Mouse (Mus musculus) gastrocnemius, postnatal 4 days (tissue): ENCODE data around the gene C1qa. TPM values are rescaled to one million over a fixed set of nuclear protein-coding genes. Genes with fewer than 3 reads are reported as not detected.
A peak's percentile ranks its signal among the peaks of the same experiment; 100 is the strongest.

Experiments
- DNase-seq, 2 experiments: peaks; one replicate each; pipeline ENCODE4 v3.0.0; 2021 to 2022; ENCODE audit warnings: low spot score in 2 of 2, mixed read lengths in 2 of 2
- long read RNA-seq, 2 experiments: library from polyadenylated mRNA; stranded (forward); transcript quantifications; one replicate each; pipeline ENCODE4 v2.0.0; 2021
- total RNA-seq, 2 experiments: library from RNA; stranded (reverse); gene quantifications; 2 replicates each; pipeline ENCODE4 v1.2.3; 2021

C1qa gene
- 10 to 100 TPM; 32.4 to 36.3 TPM for total RNA-seq
- long read RNA-seq, experiment 1, transcript C1qa-201 (3 exons, 1,040 nt), result major isoform, 54 of 58 reads
- long read RNA-seq, experiment 1, partial matches to known transcripts, result 4 of 58 reads
- long read RNA-seq, experiment 1, other reads (novel, unspliced or antisense), result 0 of 58 reads
- long read RNA-seq, experiment 2, transcript C1qa-201 (3 exons, 1,040 nt), result major isoform, 46 of 48 reads
- long read RNA-seq, experiment 2, partial matches to known transcripts, result 2 of 48 reads
- long read RNA-seq, experiment 2, other reads (novel, unspliced or antisense), result 0 of 48 reads

DNA sequence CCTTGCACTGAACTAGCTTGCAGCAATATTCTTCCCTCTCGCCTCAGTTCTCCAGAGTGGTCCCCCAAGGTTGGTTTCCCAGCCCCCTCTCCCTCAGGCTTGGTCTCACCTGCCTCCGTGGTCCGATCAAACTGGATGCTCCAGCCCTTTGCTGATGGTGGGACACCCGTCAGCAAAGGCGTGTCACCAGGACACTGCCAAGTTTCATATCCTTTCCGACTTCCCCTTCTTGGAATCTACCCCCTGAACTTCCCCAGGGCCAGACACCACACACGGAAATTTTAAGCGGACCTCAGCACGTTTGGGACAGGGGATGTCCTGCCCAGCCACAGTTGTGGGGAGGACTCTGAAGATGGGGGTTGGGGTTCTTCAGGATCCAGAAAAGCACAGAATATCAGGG, at the start of gene C1qa:
C1qa (minus strand) TSS at position 167 of the 400 bp plus-strand sequence.
- no peak for DNase-seq

DNA sequence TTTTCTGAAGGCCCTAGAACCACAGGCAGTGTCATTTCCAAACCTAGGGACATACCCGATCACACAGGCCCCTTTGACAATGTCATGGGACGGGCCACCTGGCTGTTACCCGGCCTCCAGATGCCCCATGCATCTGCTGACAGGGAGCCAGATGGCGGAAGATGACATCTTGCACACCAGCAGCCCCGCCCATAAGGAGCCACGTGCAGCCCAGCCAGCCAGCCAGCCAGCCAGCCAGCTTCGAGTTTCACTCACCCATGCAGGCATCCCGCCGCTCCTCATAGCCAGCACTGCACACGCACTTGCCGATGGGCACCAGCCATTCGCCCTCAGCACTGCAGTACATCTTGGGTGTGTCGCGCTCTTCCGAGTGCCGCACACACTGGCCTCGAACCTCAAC, 46.8 kb upstream of the C1qa start:
- DNase-seq, result no peak

- DNase-seq, result no peak
Observed at GRCm38 (mm10) chr4:136944558-136945350, 46.2 kb upstream of the C1qa start.

GRCm38 (mm10) chr4:136943175-136943574, 44.6 kb upstream of the C1qa start:
- no peak for DNase-seq

DNA sequence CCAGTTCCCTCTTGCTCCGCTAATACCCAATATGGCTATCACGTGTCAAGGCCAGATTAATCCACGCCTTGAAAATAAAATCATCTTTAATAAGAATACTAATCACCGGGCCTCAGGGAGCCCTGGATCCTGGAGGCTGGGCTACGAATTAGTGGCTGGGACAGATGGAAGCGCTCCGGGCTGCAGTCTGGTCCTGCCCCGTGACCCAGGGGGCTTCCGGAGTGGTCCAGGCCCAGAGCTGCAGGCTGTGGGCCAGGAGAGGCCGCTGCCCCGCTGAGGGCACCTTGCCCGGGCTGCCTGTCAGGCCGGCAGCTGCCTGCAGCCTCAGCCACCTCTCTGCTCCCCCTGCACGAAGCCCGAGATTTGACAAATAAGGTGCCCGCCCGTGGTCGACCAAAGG, 44.2 kb upstream of the C1qa start:
- no peak for DNase-seq

DNA sequence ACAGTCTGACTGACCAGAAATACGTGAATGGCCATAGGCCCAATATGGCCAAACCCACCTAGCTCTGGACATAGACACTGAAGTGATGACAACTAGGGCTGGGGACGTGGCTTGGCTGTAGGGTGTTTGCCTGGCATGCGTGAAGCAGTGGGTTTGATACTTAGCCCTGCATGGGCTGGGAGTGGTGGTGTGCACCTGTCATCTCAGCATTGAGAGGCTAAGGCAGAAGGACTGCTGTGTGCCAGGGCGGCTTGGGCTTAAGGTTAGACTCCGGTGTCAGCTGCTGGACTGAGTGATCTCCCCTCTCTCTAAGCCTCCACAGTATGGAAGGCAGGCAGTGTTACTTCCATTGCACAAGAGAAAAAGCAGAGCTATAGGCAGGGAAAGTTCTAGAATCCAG, 39.3 kb upstream of the C1qa start:
- DNase-seq, result no peak

DNA sequence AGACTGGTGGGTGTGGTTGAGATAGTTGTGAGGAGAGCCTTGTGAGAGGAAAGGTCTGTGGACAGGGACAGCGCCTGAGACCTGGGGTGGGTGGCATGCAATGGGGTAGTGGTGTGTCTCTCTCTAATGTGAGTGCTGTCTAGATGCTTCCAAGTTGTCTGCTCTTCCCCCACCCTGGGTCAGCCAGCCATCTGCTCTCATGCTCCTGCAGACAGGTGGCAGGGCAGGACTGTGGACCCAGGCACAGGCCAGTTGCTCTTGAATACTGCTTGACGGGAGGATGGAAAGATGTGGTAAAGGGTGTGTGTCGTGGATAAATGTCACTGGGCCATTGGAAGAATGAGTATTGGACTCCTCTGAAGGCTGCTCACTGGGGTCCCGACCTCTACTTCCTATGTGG, 38.7 kb upstream of the C1qa start:
- no peak for DNase-seq

DNA sequence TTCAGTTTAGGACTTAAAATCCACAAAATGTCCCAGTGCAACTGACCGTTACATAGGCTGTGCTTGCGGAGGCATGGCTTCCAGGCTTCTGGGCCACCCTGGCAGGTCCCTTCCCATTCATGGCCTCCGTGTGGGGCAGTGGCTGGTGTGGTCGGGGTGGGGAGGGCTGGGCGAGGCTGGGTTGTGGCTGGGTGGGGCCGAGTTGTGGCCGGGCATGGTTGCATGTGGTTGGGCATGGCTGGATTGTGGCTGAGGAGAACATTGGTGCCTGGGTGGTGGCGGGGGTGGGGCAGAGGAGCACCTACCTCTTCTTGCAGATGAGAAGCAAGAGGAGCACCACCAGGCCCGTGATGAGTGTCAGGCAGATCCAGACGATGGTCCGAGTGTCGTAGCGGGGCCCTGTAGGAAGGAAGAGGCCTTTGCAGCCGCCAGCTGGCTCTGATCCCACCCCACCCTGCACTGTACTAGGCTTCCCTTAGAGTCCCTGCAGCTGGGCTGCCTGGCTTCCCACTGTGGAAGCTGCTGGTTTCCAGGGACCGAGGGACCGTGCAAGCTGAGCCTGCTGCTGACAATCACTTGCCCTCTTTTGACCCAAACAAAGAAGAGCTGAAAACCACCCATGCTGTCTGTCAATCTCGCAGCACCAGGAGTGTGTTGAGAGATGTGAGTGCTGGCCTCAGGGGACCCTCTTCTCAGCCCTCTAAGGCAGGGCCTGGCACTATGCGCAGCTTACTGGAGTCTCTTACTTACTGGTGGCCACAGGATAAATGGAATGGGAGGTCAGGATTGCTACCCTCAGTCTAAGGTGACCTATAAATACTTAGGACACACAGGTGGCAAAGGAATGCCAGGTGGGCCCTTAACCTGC, 36.4 kb upstream of the C1qa start:
- DNase-seq, result no peak

GRCm38 (mm10) chr4:136930474-136930873, 31.9 kb upstream of the C1qa start:
- DNase-seq, result no peak

DNA sequence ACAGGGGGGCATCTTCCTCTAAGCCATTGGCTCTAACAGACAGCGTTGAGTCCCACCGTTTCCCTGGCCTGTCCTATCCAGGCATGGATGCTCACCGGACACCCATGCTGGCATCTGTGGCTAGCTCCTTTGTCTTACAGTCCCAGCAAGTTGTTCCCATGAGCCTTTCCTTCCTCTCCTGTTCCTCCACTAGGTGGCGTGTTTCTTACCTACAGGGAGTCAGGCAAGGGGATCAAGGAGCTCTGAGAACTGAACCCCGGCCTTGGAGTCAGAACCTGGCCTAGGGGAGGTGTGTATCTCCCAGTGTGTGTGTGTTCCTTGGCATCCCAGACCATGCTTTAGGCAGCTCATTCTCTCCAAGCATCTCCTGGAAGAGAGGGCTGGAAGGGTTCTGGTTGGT, 30.3 kb upstream of the C1qa start:
- DNase-seq, result no peak

- no peak for DNase-seq
Observed at GRCm38 (mm10) chr4:136925804-136926203, 27.2 kb upstream of the C1qa start.

DNA sequence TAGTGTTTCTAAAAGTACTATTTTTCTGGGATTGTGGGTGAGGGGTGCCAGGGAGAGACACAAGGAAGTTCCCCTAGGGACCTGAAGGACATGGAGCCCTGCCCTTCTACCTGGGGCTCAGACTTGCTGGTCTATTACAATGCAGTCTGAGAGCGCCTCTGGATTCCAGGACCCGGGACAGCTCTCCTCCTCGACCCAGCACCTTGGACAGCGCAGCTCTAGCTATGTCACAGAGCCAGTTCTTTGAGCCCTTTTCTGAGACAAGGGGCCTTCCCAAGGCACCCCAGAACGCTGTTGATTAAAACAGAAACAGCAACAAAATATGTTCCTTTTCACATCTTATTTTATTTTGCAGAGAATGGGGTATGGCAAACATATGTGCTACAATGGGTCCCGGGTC, 25.9 kb upstream of the C1qa start:
- DNase-seq, result peak in 1 of 2 experiments; percentile 62

- DNase-seq, result no peak
Observed at GRCm38 (mm10) chr4:136919526-136919925, 20.9 kb upstream of the C1qa start.

DNA sequence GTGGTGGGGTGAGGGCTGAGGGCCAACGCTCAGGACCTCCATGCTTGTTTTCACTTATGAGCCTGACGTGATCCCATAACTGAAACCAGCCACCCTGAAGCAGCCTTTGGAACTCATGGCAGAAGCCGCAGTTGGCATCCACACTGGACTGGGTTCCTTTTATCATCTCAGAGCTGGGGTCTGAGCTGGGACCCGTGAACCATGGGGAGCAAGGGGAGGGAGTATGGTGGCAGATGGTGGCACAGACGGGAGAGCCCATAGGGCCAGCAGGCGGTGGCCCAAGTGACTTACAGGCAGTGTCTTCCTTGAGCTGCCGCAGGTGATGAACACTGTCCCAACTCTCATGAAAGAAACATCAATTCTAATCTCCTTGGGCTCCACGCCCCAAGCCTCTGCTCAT, 20.2 kb upstream of the C1qa start:
- DNase-seq, result no peak

DNA sequence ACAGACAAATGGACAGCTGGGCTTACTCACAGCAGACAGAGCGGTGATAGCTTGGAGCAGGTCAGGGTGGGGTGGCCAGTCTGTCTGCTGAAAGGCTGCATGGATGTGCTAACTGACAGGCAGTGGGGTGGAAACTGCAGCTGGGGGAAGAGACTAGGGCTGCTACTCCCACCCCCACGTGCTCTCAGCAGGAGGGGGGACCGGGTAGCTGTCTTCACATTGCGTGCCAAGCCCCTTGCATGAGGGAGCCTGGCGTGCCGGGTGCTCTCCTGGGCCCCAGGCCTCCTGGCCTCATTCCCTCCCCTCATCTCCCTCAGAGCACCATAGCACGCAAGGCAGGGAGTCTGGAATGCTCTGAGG, 18.5 kb upstream of the C1qa start:
- no peak for DNase-seq

DNA sequence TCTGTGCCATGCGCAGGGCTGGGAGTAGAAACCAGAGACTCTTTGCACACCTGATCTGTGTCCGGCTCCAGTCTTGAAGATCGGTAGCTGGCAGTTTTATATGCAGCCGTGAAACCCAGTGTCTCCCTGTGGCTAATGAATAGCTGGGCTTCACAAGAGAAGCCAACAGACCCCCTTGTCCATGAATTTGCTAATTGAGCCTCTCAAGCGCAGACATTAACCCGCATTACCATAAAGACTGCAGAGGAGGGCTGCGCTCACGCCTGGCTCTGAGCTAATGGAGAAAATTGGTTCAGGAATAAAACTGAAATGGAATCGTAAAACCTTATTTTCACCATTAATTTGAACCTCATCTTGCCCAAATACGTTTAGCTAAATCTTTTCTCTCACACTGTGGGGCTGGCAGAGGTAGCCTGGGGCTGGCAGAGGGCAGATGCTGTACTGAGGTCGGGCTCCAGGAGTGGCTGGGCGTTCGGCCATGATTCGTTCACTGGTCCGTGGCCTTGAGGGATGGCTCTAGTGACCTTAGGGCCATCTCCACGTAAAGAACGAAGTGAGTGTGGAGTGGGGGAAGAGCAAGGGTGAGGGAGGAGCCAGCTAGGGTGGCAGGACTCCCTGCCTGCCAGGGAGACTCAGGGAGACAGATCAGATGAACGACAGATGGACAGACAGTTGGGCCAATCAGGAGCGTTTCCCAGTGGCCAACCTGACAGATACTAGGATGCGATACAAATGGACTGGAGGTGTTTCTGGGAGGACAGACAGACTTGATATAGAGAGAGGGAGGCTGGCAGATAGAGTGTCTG, 18.0 kb upstream of the C1qa start:
- no peak for DNase-seq

- DNase-seq, result no peak
Observed at GRCm38 (mm10) chr4:136912841-136913240, 14.2 kb upstream of the C1qa start.

DNA sequence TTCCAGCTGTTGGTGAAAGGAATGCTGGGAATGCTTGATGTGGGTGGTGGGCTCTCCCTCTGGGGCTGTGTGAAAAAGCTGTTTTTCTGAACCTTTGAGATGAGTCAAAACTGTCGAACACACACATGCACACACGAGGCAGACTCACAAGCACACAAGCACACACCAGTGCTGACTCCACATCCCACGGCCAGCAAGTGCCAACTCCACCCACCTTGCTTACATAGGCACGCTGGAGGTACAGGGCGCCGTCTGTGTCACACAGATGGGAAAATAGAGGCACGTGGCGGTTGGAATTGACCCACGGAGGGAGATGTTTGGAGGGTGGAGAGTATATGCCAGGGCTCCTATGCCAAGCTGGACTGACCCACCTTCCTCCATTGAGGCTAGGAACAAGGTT, 13.2 kb upstream of the C1qa start:
- no peak for DNase-seq

- DNase-seq, result no peak
Observed at GRCm38 (mm10) chr4:136911211-136911646, 12.6 kb upstream of the C1qa start.

DNA sequence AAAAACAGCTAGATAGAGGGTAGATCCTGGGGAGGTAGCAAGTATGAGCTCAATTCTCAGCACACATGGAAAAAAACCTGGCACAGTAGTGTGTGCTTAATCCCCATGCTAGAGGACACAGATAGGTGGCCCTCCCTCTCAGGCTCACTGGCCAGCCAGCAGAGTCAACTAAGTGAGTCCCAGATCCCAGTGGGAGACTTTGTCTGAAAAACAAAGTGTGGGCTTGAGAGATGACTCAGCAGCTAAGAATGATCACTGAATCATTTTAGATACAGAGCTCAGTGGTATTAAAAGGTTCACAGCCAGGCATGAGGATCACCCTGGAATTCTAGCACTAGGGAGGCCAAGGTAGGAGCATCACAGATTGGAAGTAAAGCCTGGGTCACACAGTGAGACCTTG, 9.2 kb upstream of the C1qa start:
- DNase-seq, result no peak

- peak in 1 of 2 experiments; percentile 56 for DNase-seq
Observed at GRCm38 (mm10) chr4:136907033-136907432, 8.4 kb upstream of the C1qa start.
